ENCODE assay signal across 10 mouse cellular contexts in genomic region chr10:112269481-112269880, GRCm38 (mm10). TPM values are rescaled to one million over a fixed set of nuclear protein-coding genes. Genes with fewer than 3 reads are reported as not detected.
DNase-seq lines count a peak whose midpoint lies in the region; ATAC-seq and TF ChIP-seq lines count a peak whose summit lies in the region.
"Had no signal": no experiment of that assay in that cellular context is flagged by ENCODE, and none has a peak within 500 bp of the region (broad histone marks: within the 10 kb centered on the region; RNA-seq: fewer than 3 reads in every experiment).

No protein-coding gene starts in this region.

- H3K4me2 ChIP-seq in intestine, embryonic 14.5 days (ENCODE audit: low read length) = peak overlapping the region; percentile 93
- no peak overlapping the region for H3K4me2 ChIP-seq in intestine, postnatal 0 days (replicated peaks; ENCODE audit: low read depth)
- peak overlapping the region; percentile 96 for H3K4me2 ChIP-seq in embryonic facial prominence, embryonic 14.5 days (ENCODE audit: low read depth, low read length)
- peak overlapping the region; percentile 97 for H3K4me2 ChIP-seq in hindbrain, embryonic 13.5 days
- peak overlapping the region; percentile 92 for H3K4me2 ChIP-seq in midbrain, embryonic 16.5 days (ENCODE audit: low read length)

- no peak overlapping the region for H3K27ac ChIP-seq in intestine, embryonic 14.5 days (ENCODE audit: low read depth)
- no peak overlapping the region for H3K27ac ChIP-seq in intestine, postnatal 0 days (ENCODE audit: low read depth, low read length)
- no peak overlapping the region for H3K27ac ChIP-seq in embryonic facial prominence, embryonic 14.5 days (replicated peaks; ENCODE audit: low read depth, low read length)
- no peak overlapping the region for H3K27ac ChIP-seq in hindbrain, embryonic 13.5 days
- 0 out of 2 replicates have a peak overlapping the region, but pooled peaks have one; percentile 63 for H3K27ac ChIP-seq in midbrain, embryonic 16.5 days (ENCODE audit: low read length)
- H3K27ac ChIP-seq: liver, embryonic 14.5 days had no signal

- no peaks in the 10 kb centered on the region for H3K36me3 ChIP-seq in intestine, embryonic 14.5 days (ENCODE audit: control insufficient read depth, insufficient read depth, low read length)
- no peaks in the 10 kb centered on the region for H3K36me3 ChIP-seq in intestine, postnatal 0 days (ENCODE audit: control insufficient read depth, insufficient read depth)
- H3K36me3 ChIP-seq in embryonic facial prominence, embryonic 14.5 days (ENCODE audit: control insufficient read depth, insufficient read depth, low read length) = no peaks in the 10 kb centered on the region
- H3K36me3 ChIP-seq in hindbrain, embryonic 13.5 days = no peaks in the 10 kb centered on the region
- no peaks in the 10 kb centered on the region for H3K36me3 ChIP-seq in midbrain, embryonic 16.5 days (ENCODE audit: control insufficient read depth, insufficient read depth, low read length)

- H3K27me3 ChIP-seq in intestine, embryonic 14.5 days (replicated peaks; ENCODE audit: control insufficient read depth, insufficient read depth, low read length) = peaks cover 52% of the 10 kb centered on the region
- peaks cover 31% of the 10 kb centered on the region for H3K27me3 ChIP-seq in intestine, postnatal 0 days (replicated peaks; ENCODE audit: control insufficient read depth, insufficient read depth, low read length)
- peaks cover 43% of the 10 kb centered on the region for H3K27me3 ChIP-seq in embryonic facial prominence, embryonic 14.5 days (replicated peaks; ENCODE audit: control insufficient read depth, insufficient read depth, low read length)
- H3K27me3 ChIP-seq in hindbrain, embryonic 13.5 days = peaks cover 34% of the 10 kb centered on the region
- H3K27me3 ChIP-seq in midbrain, embryonic 16.5 days (ENCODE audit: control insufficient read depth, insufficient read depth, low read depth, low read length) = no peaks in the 10 kb centered on the region; the same call in 1 of the 2 replicates

- H3K4me3 ChIP-seq in intestine, embryonic 14.5 days (ENCODE audit: low read depth, low read length) = peak overlapping the region; percentile 48; the same call in 1 of the 2 replicates
- H3K4me3 ChIP-seq in intestine, postnatal 0 days (ENCODE audit: low read depth, low read length) = no peak overlapping the region
- H3K4me3 ChIP-seq in embryonic facial prominence, embryonic 14.5 days (ENCODE audit: low read depth, low read length) = peak overlapping the region; percentile 52; the same call in 1 of the 2 replicates
- peak overlapping the region; percentile 59 for H3K4me3 ChIP-seq in hindbrain, embryonic 13.5 days
- H3K4me3 ChIP-seq in midbrain, embryonic 16.5 days (ENCODE audit: low read depth, low read length) = peak overlapping the region; percentile 64

- H3K9ac ChIP-seq in intestine, embryonic 14.5 days (ENCODE audit: low read length) = no peak overlapping the region
- H3K9ac ChIP-seq in intestine, postnatal 0 days (ENCODE audit: low read depth, low read length) = no peak overlapping the region
- no peak overlapping the region for H3K9ac ChIP-seq in embryonic facial prominence, embryonic 14.5 days (ENCODE audit: low read depth, low read length)
- H3K9ac ChIP-seq in hindbrain, embryonic 13.5 days = peak overlapping the region; percentile 79; the same call in 1 of the 2 replicates
- H3K9ac ChIP-seq in midbrain, embryonic 16.5 days (ENCODE audit: low read depth, low read length) = peak overlapping the region; percentile 85
- H3K9ac ChIP-seq: liver, embryonic 14.5 days had no signal

- no peak for ATAC-seq in intestine, embryonic 14.5 days (replicated peaks; ENCODE audit: low FRiP score, low TSS enrichment, low read depth)
- no peak for ATAC-seq in intestine, postnatal 0 days
- no peak for ATAC-seq in embryonic facial prominence, embryonic 14.5 days (ENCODE audit: low read depth)
- no peak for ATAC-seq in hindbrain, embryonic 13.5 days (ENCODE audit: low FRiP score)
- no peak for ATAC-seq in midbrain, embryonic 16.5 days

- TF ChIP-seq CTCF in intestine, postnatal 0 days (IDR thresholded peaks at IDR 0.05; ENCODE audit: low read depth) = no peak

- H3K9me3 ChIP-seq in intestine, embryonic 14.5 days (ENCODE audit: control insufficient read depth, low read length) = no peaks in the 10 kb centered on the region
- no peaks in the 10 kb centered on the region for H3K9me3 ChIP-seq in intestine, postnatal 0 days (ENCODE audit: control insufficient read depth)
- H3K9me3 ChIP-seq in embryonic facial prominence, embryonic 14.5 days (ENCODE audit: control insufficient read depth, low read length) = no peaks in the 10 kb centered on the region
- H3K9me3 ChIP-seq in hindbrain, embryonic 13.5 days = no peaks in the 10 kb centered on the region
- H3K9me3 ChIP-seq in midbrain, embryonic 16.5 days (replicated peaks; ENCODE audit: control insufficient read depth, low read length, poor library complexity, severe bottlenecking) = no peaks in the 10 kb centered on the region

- H3K4me1 ChIP-seq in intestine, embryonic 14.5 days (replicated peaks; ENCODE audit: control insufficient read depth, insufficient read depth, low read length) = peaks cover 7% of the 10 kb centered on the region; the same call in 1 of the 2 replicates
- no peaks in the 10 kb centered on the region for H3K4me1 ChIP-seq in intestine, postnatal 0 days (replicated peaks; ENCODE audit: control insufficient read depth, insufficient read depth, low read length)
- H3K4me1 ChIP-seq in embryonic facial prominence, embryonic 14.5 days (ENCODE audit: control insufficient read depth, insufficient read depth, low read length) = peaks cover 9% of the 10 kb centered on the region; the same call in 1 of the 2 replicates
- peaks cover 22% of the 10 kb centered on the region for H3K4me1 ChIP-seq in hindbrain, embryonic 13.5 days (replicated peaks)
- H3K4me1 ChIP-seq in midbrain, embryonic 16.5 days (ENCODE audit: control insufficient read depth, insufficient read depth, low read length) = 0 out of 2 replicates have a peak, but pooled peaks cover 7% of the 10 kb centered on the region

- 71% methylated on average over 3 of the region's 3 CpGs for WGBS in intestine, embryonic 14.5 days
- 59% methylated on average over 3 of the region's 3 CpGs for WGBS in intestine, postnatal 0 days
- WGBS in embryonic facial prominence, embryonic 14.5 days = 67% methylated on average over 3 of the region's 3 CpGs
- WGBS in hindbrain, embryonic 13.5 days = 72% methylated on average over 3 of the region's 3 CpGs
- 63% methylated on average over 3 of the region's 3 CpGs for WGBS in midbrain, embryonic 16.5 days

- DNase-seq in intestine, embryonic 14.5 days (ENCODE audit: low spot score) = no peak
- no peak for DNase-seq in embryonic facial prominence, embryonic 14.5 days (ENCODE audit: low spot score)
- DNase-seq in ovary, postnatal 36 days (ENCODE audit: low spot score) = no peak
- no peak for DNase-seq in adrenal gland, postnatal 10 days
- no peak for DNase-seq in layer of hippocampus, adult 9-10 months (ENCODE audit: low spot score)
- DNase-seq: spleen, adult 18-20 months had no signal

RNA-seq across cellular contexts. Expression of gene Kcnc2, which starts 1.4 kb away (rescaled TPM):
- polyA plus RNA-seq in intestine, embryonic 14.5 days (2014; fragmentation: Nextera tagmentation; extraction: Ambion mirVana) = 0.89 and 1.3 TPM in 2 replicates
- 0.30 and 0.39 TPM in 2 replicates for polyA plus RNA-seq in intestine, postnatal 0 days (2015; fragmentation: Nextera tagmentation; extraction: Ambion mirVana)
- 1.1 and 1.3 TPM in 2 replicates for polyA plus RNA-seq in embryonic facial prominence, embryonic 14.5 days (2014; fragmentation: Nextera tagmentation; extraction: Ambion mirVana)
- 5.3 and 5.6 TPM in 2 replicates for polyA plus RNA-seq in hindbrain, embryonic 13.5 days (2015; fragmentation: Nextera tagmentation; extraction: Ambion mirVana)
- 8.5 and 10.2 TPM in 2 replicates for polyA plus RNA-seq in midbrain, embryonic 16.5 days (2015; fragmentation: Nextera tagmentation; extraction: Ambion mirVana)
- under 1 TPM; 0.54 to 0.85 TPM for total RNA-seq in adrenal gland, postnatal 10 days (2021)
- polyA plus RNA-seq: liver, embryonic 14.5 days had no signal

Comparison
In these comparisons a context has a peak if more than half of its experiments do, and no peak if none do; other contexts are left out.
1. H3K9ac ChIP-seq: peak in hindbrain, embryonic 13.5 days (single experiment) and midbrain, embryonic 16.5 days (single experiment); none in intestine, embryonic 14.5 days (single experiment), intestine, postnatal 0 days (single experiment) and embryonic facial prominence, embryonic 14.5 days (single experiment).